ENCODE assay signal across 27 mouse cellular contexts in genomic region chr10:20551341-20551740, GRCm38 (mm10).
A peak's percentile ranks its signal among the peaks of the same experiment; 100 is the strongest.
DNase-seq lines count a peak whose midpoint lies in the region; ATAC-seq and TF ChIP-seq lines count a peak whose summit lies in the region.
"Had no signal": no experiment of that assay in that cellular context is flagged by ENCODE, and none has a peak within 500 bp of the region (broad histone marks: within the 10 kb centered on the region; RNA-seq: fewer than 3 reads in every experiment).

No protein-coding gene starts in this region.

- no peaks in the 10 kb centered on the region for H3K9me3 ChIP-seq in heart, embryonic 15.5 days (replicated peaks)
- no peaks in the 10 kb centered on the region for H3K9me3 ChIP-seq in heart, embryonic 10.5 days
- no peaks in the 10 kb centered on the region for H3K9me3 ChIP-seq in megakaryocyte, embryonic 14.5 days
- H3K9me3 ChIP-seq: embryonic facial prominence, embryonic 10.5 days; embryonic facial prominence, embryonic 13.5 days; forebrain, embryonic 12.5 days; forebrain, embryonic 15.5 days; G1E; hindbrain, embryonic 10.5 days; hindbrain, embryonic 13.5 days; intestine, embryonic 15.5 days had no signal

- no peak for TF ChIP-seq EP300 in heart, adult 2 months (IDR thresholded peaks at IDR 0.05; ENCODE audit: insufficient read depth, low read depth, low read length)

- TF ChIP-seq CTCF in heart, adult 2 months (IDR thresholded peaks at IDR 0.05): no peak

- H3K79me2 ChIP-seq in heart, adult 2 months (replicated peaks; ENCODE audit: control insufficient read depth, insufficient read depth, low read length): no peaks in the 10 kb centered on the region

- no peak overlapping the region for H3K4me3 ChIP-seq in heart, adult 2 months
- H3K4me3 ChIP-seq in heart, embryonic 15.5 days: no peak overlapping the region
- H3K4me3 ChIP-seq in heart, embryonic 10.5 days: no peak overlapping the region
- H3K4me3 ChIP-seq in megakaryocyte, embryonic 14.5 days (replicated peaks): peak overlapping the region; percentile 6
- H3K4me3 ChIP-seq: embryonic facial prominence, embryonic 10.5 days; embryonic facial prominence, embryonic 13.5 days; erythroblast, embryonic 14.5 days; forebrain, embryonic 12.5 days; forebrain, embryonic 15.5 days; hindbrain, embryonic 10.5 days; hindbrain, embryonic 13.5 days; intestine, embryonic 15.5 days had no signal

- H3K4me2 ChIP-seq in heart, embryonic 15.5 days: no peak overlapping the region
- H3K4me2 ChIP-seq: embryonic facial prominence, embryonic 13.5 days; forebrain, embryonic 12.5 days; forebrain, embryonic 15.5 days; hindbrain, embryonic 13.5 days; intestine, embryonic 15.5 days had no signal

- intact Hi-C loops in heart, adult 2 months (cut with DNase I): no loop called here

- DNase-seq in heart, adult 2 months: no peak
- DNase-seq in heart, adult 18-20 months: no peak
- DNase-seq in heart, embryonic 10.5 days (ENCODE audit: low spot score): no peak
- DNase-seq in testis, postnatal 14 days (ENCODE audit: low spot score): no peak
- DNase-seq: adrenal gland, adult 8-10 months; adrenal gland, postnatal 25 days; B cell, adult 2 months; cerebellum, adult 11-12 months; cerebellum, adult 8-10 months; cerebellum, postnatal 36 days; embryo, embryonic 11 days; kidney, adult 11 months had no signal

- no peak for ATAC-seq in heart, embryonic 15.5 days (replicated peaks; ENCODE audit: insufficient number of reproducible peaks, insufficient read depth, low FRiP score, low read depth)
- no peak for ATAC-seq in megakaryocyte, adult 5-6 weeks (ENCODE audit: poor library complexity, severe bottlenecking)
- ATAC-seq: activated CD4-positive, CD25-positive, alpha-beta regulatory T cell, adult 4 months; forebrain, embryonic 15.5 days; hindbrain, embryonic 16.5 days; intestine, embryonic 15.5 days had no signal

- no peak overlapping the region for H3K9ac ChIP-seq in heart, adult 2 months (ENCODE audit: low read depth, low read length)
- H3K9ac ChIP-seq in heart, embryonic 15.5 days: no peak overlapping the region
- H3K9ac ChIP-seq: embryonic facial prominence, embryonic 13.5 days; forebrain, embryonic 12.5 days; forebrain, embryonic 15.5 days; hindbrain, embryonic 13.5 days; intestine, embryonic 15.5 days had no signal

- H3K36me3 ChIP-seq in heart, adult 2 months (ENCODE audit: control insufficient read depth, insufficient read depth, low read length): peaks cover 8% of the 10 kb centered on the region
- no peaks in the 10 kb centered on the region for H3K36me3 ChIP-seq in heart, embryonic 15.5 days
- H3K36me3 ChIP-seq in heart, embryonic 10.5 days: no peaks in the 10 kb centered on the region
- no peaks in the 10 kb centered on the region for H3K36me3 ChIP-seq in megakaryocyte, embryonic 14.5 days (replicated peaks; ENCODE audit: low read length)
- H3K36me3 ChIP-seq: embryonic facial prominence, embryonic 10.5 days; embryonic facial prominence, embryonic 13.5 days; forebrain, embryonic 12.5 days; forebrain, embryonic 15.5 days; G1E; hindbrain, embryonic 10.5 days; hindbrain, embryonic 13.5 days; intestine, embryonic 15.5 days had no signal

- H3K27ac ChIP-seq in heart, adult 2 months: peak overlapping the region; percentile 86
- H3K27ac ChIP-seq in heart, embryonic 15.5 days: peak overlapping the region; percentile 47
- H3K27ac ChIP-seq in heart, embryonic 10.5 days: no peak overlapping the region
- H3K27ac ChIP-seq: embryonic facial prominence, embryonic 10.5 days; embryonic facial prominence, embryonic 13.5 days; forebrain, embryonic 12.5 days; forebrain, embryonic 15.5 days; hindbrain, embryonic 10.5 days; hindbrain, embryonic 13.5 days; intestine, embryonic 15.5 days had no signal

- TF ChIP-seq POLR2A in heart, adult 2 months (IDR thresholded peaks at IDR 0.05; ENCODE audit: insufficient read depth, low read depth, low read length): no peak

- H3K4me1 ChIP-seq in heart, adult 2 months (ENCODE audit: control insufficient read depth, insufficient read depth, low read length): peaks cover 16% of the 10 kb centered on the region
- peaks cover 30% of the 10 kb centered on the region for H3K4me1 ChIP-seq in heart, embryonic 15.5 days (replicated peaks)
- peaks cover 23% of the 10 kb centered on the region for H3K4me1 ChIP-seq in heart, embryonic 10.5 days
- H3K4me1 ChIP-seq in megakaryocyte, embryonic 14.5 days: peaks cover 26% of the 10 kb centered on the region

- H3K27me3 ChIP-seq in heart, adult 2 months (ENCODE audit: control insufficient read depth, insufficient read depth, low read length): no peaks in the 10 kb centered on the region
- no peaks in the 10 kb centered on the region for H3K27me3 ChIP-seq in heart, embryonic 15.5 days
- no peaks in the 10 kb centered on the region for H3K27me3 ChIP-seq in heart, embryonic 10.5 days (ENCODE audit: insufficient read depth, poor library complexity, severe bottlenecking)
- peaks cover 14% of the 10 kb centered on the region for H3K27me3 ChIP-seq in megakaryocyte, embryonic 14.5 days (replicated peaks)
- H3K27me3 ChIP-seq: CH12.LX; forebrain, embryonic 15.5 days; hindbrain, embryonic 13.5 days; intestine, embryonic 15.5 days had no signal
